Mouse (Mus musculus): ENCODE data around the gene Ano5. TPM values are rescaled to one million over a fixed set of nuclear protein-coding genes. Genes with fewer than 3 reads are reported as not detected.
A peak's percentile ranks its signal among the peaks of the same experiment; 100 is the strongest.

The Ano5 gene
- total RNA-seq, 2 experiments from 2014 or later: 0.51 to 0.72 TPM

GRCm38 (mm10) chr7:51621694-51622145 lies 110.9 kb downstream of the Ano5 start, which contains the start of gene Slc17a6:
Gene Slc17a6 (plus strand): TSS chr7:51622006.
- Histone ChIP-seq H3K27ac (peak within 1 kb of the TSS; percentile 2; the same call in 1 of the 2 replicates), H3K4me3 (peak within 1 kb of the TSS; percentile 28)
- TF ChIP-seq CTCF (IDR thresholded peaks at IDR 0.05): no peak
- DNase-seq (ENCODE audit: extremely low spot score in 1 of 2, low spot score in 2 of 2): peak; percentile 46 to 54
- intact Hi-C loops (cut with DNase I): loop anchor here (5.0 to 10.0 kb wide), 3 partner anchors 131 to 1717 kb away; partner anchors contain the start of genes Fancf and Gas2

GRCm38 (mm10) chr7:51622196-51622595 lies 111.4 kb downstream of the Ano5 start:
- Histone ChIP-seq H3K27ac (peak overlapping the region; percentile 2; the same call in 1 of the 2 replicates), H3K4me3 (peak overlapping the region; percentile 28)
- no peak for TF ChIP-seq CTCF (IDR thresholded peaks at IDR 0.05)
- peak; percentile 22 to 46 for DNase-seq (ENCODE audit: extremely low spot score in 1 of 2, low spot score in 2 of 2)
- intact Hi-C loops (cut with DNase I): loop anchor here (5.0 to 10.0 kb wide), 3 partner anchors 130 to 1717 kb away; partner anchors contain the start of genes Fancf and Gas2

GRCm38 (mm10) chr7:51622666-51623065 lies 111.8 kb downstream of the Ano5 start:
- H3K27ac ChIP-seq: no peak overlapping the region
- intact Hi-C loops (cut with DNase I): loop anchor here (5.0 to 10.0 kb wide), 3 partner anchors 130 to 1718 kb away; partner anchors contain the start of genes Fancf and Gas2
- no peak for TF ChIP-seq CTCF (IDR thresholded peaks at IDR 0.05)
- H3K4me3 ChIP-seq: peak overlapping the region; percentile 28
- DNase-seq (ENCODE audit: extremely low spot score in 1 of 2, low spot score in 2 of 2): no peak

GRCm38 (mm10) chr7:51624336-51624897 lies 113.6 kb downstream of the Ano5 start:
- no peak for TF ChIP-seq CTCF (IDR thresholded peaks at IDR 0.05)
- peak overlapping the region; percentile 22 for H3K4me3 ChIP-seq
- no peak for DNase-seq (ENCODE audit: extremely low spot score in 1 of 2, low spot score in 2 of 2)
- no peak overlapping the region for H3K27ac ChIP-seq
- intact Hi-C loops (cut with DNase I): loop anchor here (5.0 to 10.0 kb wide), 3 partner anchors 128 to 1720 kb away; partner anchors contain the start of genes Fancf and Gas2

- DNase-seq (ENCODE audit: extremely low spot score in 1 of 2, low spot score in 2 of 2): peak; percentile 11 to 26
Measured at GRCm38 (mm10) chr7:51625161-51625560, 114.3 kb downstream of the Ano5 start.

GRCm38 (mm10) chr7:51625591-51626255 lies 114.9 kb downstream of the Ano5 start:
- intact Hi-C loops (cut with DNase I): loop anchor here (10.0 kb wide), 1 partner anchor 1721 kb away; no protein-coding TSS in a partner anchor
- Histone ChIP-seq H3K4me3 (peak overlapping the region; percentile 13; the same call in 1 of the 2 replicates), H3K27ac (peak overlapping the region; percentile 15; the same call in 1 of the 2 replicates)
- no peak for TF ChIP-seq CTCF (IDR thresholded peaks at IDR 0.05)
- no peak for DNase-seq (ENCODE audit: extremely low spot score in 1 of 2, low spot score in 2 of 2)

More at GRCm38 (mm10) chr7:51625161-51625560, 114.3 kb downstream of the Ano5 start:
- intact Hi-C loops (cut with DNase I): loop anchor here (10.0 kb wide), 1 partner anchor 1720 kb away; no protein-coding TSS in a partner anchor
- H3K27ac ChIP-seq: peak overlapping the region; percentile 15; the same call in 1 of the 2 replicates
- peak overlapping the region; percentile 13; the same call in 1 of the 2 replicates for H3K4me3 ChIP-seq
- TF ChIP-seq CTCF (IDR thresholded peaks at IDR 0.05): no peak

GRCm38 (mm10) chr7:51626451-51627000 lies 115.7 kb downstream of the Ano5 start:
- Histone ChIP-seq H3K27ac (no peak overlapping the region), H3K4me3 (peak overlapping the region; percentile 19; the same call in 1 of the 2 replicates)
- intact Hi-C loops (cut with DNase I): loop anchor here (10.0 kb wide), 1 partner anchor 1722 kb away; no protein-coding TSS in a partner anchor

GRCm38 (mm10) chr7:51627001-51627631 lies 116.3 kb downstream of the Ano5 start:
- peak; percentile 10 to 22 for DNase-seq (ENCODE audit: extremely low spot score in 1 of 2, low spot score in 2 of 2)
- H3K4me3 ChIP-seq: peak overlapping the region; percentile 19; the same call in 1 of the 2 replicates
- TF ChIP-seq CTCF (IDR thresholded peaks at IDR 0.05): no peak
- no peak overlapping the region for H3K27ac ChIP-seq
- intact Hi-C loops (cut with DNase I): loop anchor here (10.0 kb wide), 1 partner anchor 1722 kb away; no protein-coding TSS in a partner anchor

More at GRCm38 (mm10) chr7:51626451-51627000, 115.7 kb downstream of the Ano5 start:
- DNase-seq (ENCODE audit: extremely low spot score in 1 of 2, low spot score in 2 of 2): no peak
- TF ChIP-seq CTCF (IDR thresholded peaks at IDR 0.05): no peak

GRCm38 (mm10) chr7:51627666-51628065 lies 116.8 kb downstream of the Ano5 start:
- DNase-seq (ENCODE audit: extremely low spot score in 1 of 2, low spot score in 2 of 2): no peak
- no peak for TF ChIP-seq CTCF (IDR thresholded peaks at IDR 0.05)
- intact Hi-C loops (cut with DNase I): loop anchor here (10.0 kb wide), 1 partner anchor 1723 kb away; no protein-coding TSS in a partner anchor
- H3K27ac ChIP-seq: no peak overlapping the region
- H3K4me3 ChIP-seq: no peak overlapping the region

- Histone ChIP-seq H3K4me3 (no peak overlapping the region), H3K27ac (no peak overlapping the region)
- no peak for DNase-seq (ENCODE audit: extremely low spot score in 1 of 2, low spot score in 2 of 2)
- no peak for TF ChIP-seq CTCF (IDR thresholded peaks at IDR 0.05)
- intact Hi-C loops (cut with DNase I): loop anchor here (10.0 kb wide), 1 partner anchor 1724 kb away; no protein-coding TSS in a partner anchor
Measured at GRCm38 (mm10) chr7:51628349-51628748, 117.5 kb downstream of the Ano5 start.

GRCm38 (mm10) chr7:51629206-51629605 lies 118.4 kb downstream of the Ano5 start:
- no peak for DNase-seq (ENCODE audit: extremely low spot score in 1 of 2, low spot score in 2 of 2)
- H3K27ac ChIP-seq: no peak overlapping the region
- intact Hi-C loops (cut with DNase I): loop anchor here (10.0 kb wide), 1 partner anchor 1724 kb away; no protein-coding TSS in a partner anchor
- TF ChIP-seq CTCF (IDR thresholded peaks at IDR 0.05): no peak
- no peak overlapping the region for H3K4me3 ChIP-seq

Measured in left cerebral cortex, adult 2 months (tissue).